Mouse (Mus musculus) hindbrain, embryonic 16.5 days (tissue): ENCODE data around the gene Nes. TPM values are rescaled to one million over a fixed set of nuclear protein-coding genes. Genes with fewer than 3 reads are reported as not detected.

Experiments used
- ATAC-seq: fragments of 200-750 bp; cut with Nextera tagmentation; 2 replicates; pipeline ENCODE4 v1.8.0; 2017; ENCODE audit warnings: moderate TSS enrichment, moderate library complexity
- H3K27ac ChIP-seq: fragments of 300-500 bp; sonication (generic); 2 replicates; pipeline ENCODE4 v1.5.1; 2014; ENCODE audit warnings: low read depth, mild to moderate bottlenecking, control low read depth, low read length, moderate library complexity
- H3K27me3 ChIP-seq: fragments of 300-500 bp; sonication (generic); replicated peaks from 2 replicates; pipeline ENCODE4 v1.6.1; 2014; ENCODE audit warnings: low read length; ENCODE audit not compliant: control insufficient read depth, insufficient read depth
- H3K36me3 ChIP-seq: fragments of 300-500 bp; sonication (generic); 2 replicates; pipeline ENCODE4 v1.6.1; 2014; ENCODE audit warnings: mild to moderate bottlenecking, low read length, moderate library complexity, mixed read lengths; ENCODE audit not compliant: control insufficient read depth, insufficient read depth
- H3K4me1 ChIP-seq: fragments of 300-500 bp; sonication (generic); 2 replicates; pipeline ENCODE4 v1.6.1; 2014; ENCODE audit warnings: low read depth, low read length; ENCODE audit not compliant: control insufficient read depth, insufficient read depth
- H3K4me2 ChIP-seq: fragments of 300-500 bp; sonication (generic); 2 replicates; pipeline ENCODE4 v1.6.1; 2014; ENCODE audit warnings: mild to moderate bottlenecking, low read length, control low read depth, moderate library complexity
- H3K4me3 ChIP-seq: fragments of 300-500 bp; sonication (generic); 2 replicates; pipeline ENCODE4 v1.5.1; 2014; ENCODE audit warnings: mild to moderate bottlenecking, low read length, control low read depth, moderate library complexity
- H3K9ac ChIP-seq: fragments of 300-500 bp; sonication (generic); 2 replicates; pipeline ENCODE4 v1.6.1; 2014; ENCODE audit warnings: low read depth, mild to moderate bottlenecking, control low read depth, low read length, moderate library complexity
- H3K9me3 ChIP-seq: fragments of 300-500 bp; sonication (generic); 2 replicates; pipeline ENCODE4 v1.6.1; 2014; ENCODE audit warnings: mild to moderate bottlenecking, low read length, moderate library complexity; ENCODE audit not compliant: control insufficient read depth
- WGBS: fragments of 180-500 bp; shearing (Covaris S2); extraction: QIAGEN DNeasy Blood & Tissue Kit; methylation state at CpG from one replicate; pipeline ENCODE4 v1.1.7; 2014; 5-methylcytosine and 5-hydroxymethylcytosine counted together
- polyA plus RNA-seq: library from polyadenylated mRNA; unstranded; fragments of >200 nt; fragmentation: Nextera tagmentation; extraction: Ambion mirVana; gene quantifications from 2 replicates; pipeline ENCODE4 v1.2.1, GENCODE M21; 2015

Gene Nes
- polyA plus RNA-seq, 1 experiment from 2014 or later: 15.6 TPM

GRCm38 (mm10) chr3:87996971-87997614 is 26.2 kb downstream of the Nes start:
- Histone ChIP-seq H3K4me3 (peak overlapping the region; percentile 46), H3K4me1 (peaks cover 35% of the 10 kb centered on the region), H3K4me2 (peak overlapping the region; percentile 96), H3K9me3 (no peaks in the 10 kb centered on the region), H3K27ac (no peak overlapping the region), H3K27me3 (peaks cover 76% of the 10 kb centered on the region), H3K36me3 (0 out of 2 replicates have a peak, but pooled peaks cover 2% of the 10 kb centered on the region), H3K9ac (peak overlapping the region; percentile 62)
- WGBS: under 1% methylated on average over 49 of the region's 49 CpGs
- no peak for ATAC-seq

DNA sequence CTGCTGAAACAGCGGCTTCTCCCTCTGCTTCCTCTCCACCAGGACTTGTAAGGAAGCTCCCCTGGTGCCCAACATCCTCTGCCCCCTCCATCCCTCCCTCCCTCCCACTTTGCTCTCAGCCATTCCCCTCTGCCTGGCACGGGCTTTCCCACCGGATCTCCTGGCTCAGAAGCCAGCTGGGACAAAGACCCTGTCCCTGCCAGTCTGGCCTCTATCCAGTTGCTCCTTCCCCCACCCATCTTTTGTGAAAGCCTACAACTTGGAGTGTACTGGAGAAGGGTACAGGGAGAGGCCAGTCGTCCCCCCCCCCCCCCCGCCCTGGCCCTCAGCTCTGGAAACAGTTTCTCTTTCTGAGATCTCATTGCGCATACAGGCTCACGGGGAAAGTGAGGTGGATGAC is 27.9 kb downstream of the Nes start:
- peaks cover 83% of the 10 kb centered on the region for H3K27me3 ChIP-seq
- ATAC-seq: peak; percentile 79
- no peaks in the 10 kb centered on the region for H3K9me3 ChIP-seq
- peak overlapping the region; percentile 57 for H3K4me3 ChIP-seq
- WGBS: 3% methylated on average over 7 of the region's 7 CpGs
- H3K27ac ChIP-seq: no peak overlapping the region
- H3K4me2 ChIP-seq: peak overlapping the region; percentile 96
- 0 out of 2 replicates have a peak, but pooled peaks cover 2% of the 10 kb centered on the region for H3K36me3 ChIP-seq
- peak overlapping the region; percentile 69; the same call in 1 of the 2 replicates for H3K9ac ChIP-seq
- peaks cover 42% of the 10 kb centered on the region for H3K4me1 ChIP-seq

DNA sequence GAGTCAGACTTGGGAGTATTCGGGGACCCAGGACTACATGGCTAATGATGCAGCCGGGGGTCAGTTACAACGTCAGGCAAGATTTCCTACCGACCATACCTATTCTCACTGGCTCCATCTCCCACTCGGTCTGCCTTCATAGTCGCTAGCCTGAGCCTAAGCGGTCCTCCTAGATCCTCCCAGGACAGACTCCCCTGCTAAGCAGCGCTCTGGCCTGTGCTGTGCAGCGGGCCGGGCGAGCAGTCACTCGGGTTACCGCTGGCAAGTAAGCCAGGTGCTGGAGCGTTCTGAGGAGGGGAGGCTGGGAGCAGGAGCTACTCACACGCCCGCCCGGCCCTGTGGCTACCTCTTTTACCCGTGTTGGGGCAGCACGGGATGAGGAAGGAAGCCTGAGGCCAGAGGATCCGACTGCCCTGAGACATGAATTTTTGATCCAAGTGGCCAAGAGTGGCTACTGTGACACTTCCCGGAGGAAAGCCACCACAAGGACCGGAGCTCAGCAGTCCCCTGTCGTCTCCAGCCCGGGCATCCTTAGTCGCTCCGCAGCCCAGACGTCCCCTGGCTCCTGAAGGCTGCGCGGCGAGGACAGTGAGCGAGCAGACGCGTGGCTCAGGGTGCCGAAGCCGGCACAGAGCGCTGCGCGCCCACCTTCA is 28.5 kb downstream of the Nes start:
- H3K36me3 ChIP-seq: 0 out of 2 replicates have a peak, but pooled peaks cover 2% of the 10 kb centered on the region
- peaks cover 77% of the 10 kb centered on the region for H3K27me3 ChIP-seq
- peak overlapping the region; percentile 57 for H3K4me3 ChIP-seq
- H3K27ac ChIP-seq: peak overlapping the region; percentile 77
- peak overlapping the region; percentile 96 for H3K4me2 ChIP-seq
- under 1% methylated on average over 37 of the region's 38 CpGs for WGBS
- no peaks in the 10 kb centered on the region for H3K9me3 ChIP-seq
- ATAC-seq: no peak
- H3K4me1 ChIP-seq: peaks cover 42% of the 10 kb centered on the region
- H3K9ac ChIP-seq: peak overlapping the region; percentile 69

GRCm38 (mm10) chr3:88000181-88000580 is 29.3 kb downstream of the Nes start, which contains the start of gene Bcan:
Gene Bcan (minus strand): TSS chr3:88000230.
- Histone ChIP-seq H3K4me3 (peak within 1 kb of the TSS; percentile 57), H3K4me1 (peaks cover 42% of the 10 kb centered on the region), H3K9me3 (no peaks in the 10 kb centered on the region), H3K4me2 (peak within 1 kb of the TSS; percentile 96), H3K27me3 (peaks cover 69% of the 10 kb centered on the region), H3K36me3 (no peaks in the 10 kb centered on the region), H3K27ac (peak within 1 kb of the TSS; percentile 77), H3K9ac (peak within 1 kb of the TSS; percentile 69)
- 0% methylated on average over 39 of the region's 39 CpGs for WGBS
- peak; percentile 53 for ATAC-seq

GRCm38 (mm10) chr3:88000816-88001595 is 30.1 kb downstream of the Nes start:
- WGBS: 17% methylated on average over 11 of the region's 11 CpGs
- H3K4me1 ChIP-seq: peaks cover 42% of the 10 kb centered on the region
- H3K9me3 ChIP-seq: no peaks in the 10 kb centered on the region
- no peak for ATAC-seq
- peak overlapping the region; percentile 74; the same call in 1 of the 2 replicates for H3K27ac ChIP-seq
- peak overlapping the region; percentile 57 for H3K4me3 ChIP-seq
- peak overlapping the region; percentile 96 for H3K4me2 ChIP-seq
- H3K9ac ChIP-seq: no peak overlapping the region
- H3K27me3 ChIP-seq: peaks cover 61% of the 10 kb centered on the region
- no peaks in the 10 kb centered on the region for H3K36me3 ChIP-seq

DNA sequence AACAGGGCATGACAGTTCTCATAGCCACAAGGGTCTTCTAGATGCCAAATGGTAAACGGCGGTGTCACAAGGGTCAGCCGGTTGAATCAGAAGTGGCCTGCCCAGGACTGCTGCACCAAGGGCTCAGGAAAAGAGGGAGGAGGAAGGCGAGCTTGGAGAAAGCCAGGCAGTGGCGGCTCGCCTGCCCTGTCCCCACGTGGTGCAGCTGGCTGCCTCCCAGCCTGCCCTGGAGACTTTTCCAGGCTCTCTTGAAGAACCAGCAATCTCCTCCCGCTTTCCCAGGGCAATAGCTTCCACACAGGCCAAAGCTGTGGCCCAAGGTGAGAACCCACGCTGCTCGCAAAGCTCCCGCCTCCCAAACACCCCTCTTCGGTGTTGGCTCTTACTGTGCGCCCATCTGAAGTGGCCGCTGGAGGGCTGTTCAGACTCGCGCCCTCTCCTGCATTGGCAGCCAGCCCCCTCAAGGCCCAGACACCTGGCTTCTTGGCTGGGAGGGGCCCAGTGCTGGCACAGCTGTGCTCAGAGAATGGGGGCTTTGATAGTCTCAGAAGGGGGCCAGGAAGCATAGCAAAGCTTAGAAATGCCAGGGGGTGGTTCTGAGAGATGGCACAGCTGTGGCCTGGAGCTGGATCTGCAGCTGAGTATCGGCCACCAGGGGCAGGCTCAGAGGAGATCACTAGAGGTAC is 31.6 kb downstream of the Nes start:
- Histone ChIP-seq H3K9ac (peak overlapping the region; percentile 38), H3K9me3 (no peaks in the 10 kb centered on the region), H3K4me3 (no peak overlapping the region), H3K27me3 (peaks cover 47% of the 10 kb centered on the region), H3K4me2 (peak overlapping the region; percentile 34), H3K4me1 (peaks cover 29% of the 10 kb centered on the region), H3K27ac (peak overlapping the region; percentile 55), H3K36me3 (no peaks in the 10 kb centered on the region)
- ATAC-seq: peak; percentile 64
- 1% methylated on average over 17 of the region's 17 CpGs for WGBS

DNA sequence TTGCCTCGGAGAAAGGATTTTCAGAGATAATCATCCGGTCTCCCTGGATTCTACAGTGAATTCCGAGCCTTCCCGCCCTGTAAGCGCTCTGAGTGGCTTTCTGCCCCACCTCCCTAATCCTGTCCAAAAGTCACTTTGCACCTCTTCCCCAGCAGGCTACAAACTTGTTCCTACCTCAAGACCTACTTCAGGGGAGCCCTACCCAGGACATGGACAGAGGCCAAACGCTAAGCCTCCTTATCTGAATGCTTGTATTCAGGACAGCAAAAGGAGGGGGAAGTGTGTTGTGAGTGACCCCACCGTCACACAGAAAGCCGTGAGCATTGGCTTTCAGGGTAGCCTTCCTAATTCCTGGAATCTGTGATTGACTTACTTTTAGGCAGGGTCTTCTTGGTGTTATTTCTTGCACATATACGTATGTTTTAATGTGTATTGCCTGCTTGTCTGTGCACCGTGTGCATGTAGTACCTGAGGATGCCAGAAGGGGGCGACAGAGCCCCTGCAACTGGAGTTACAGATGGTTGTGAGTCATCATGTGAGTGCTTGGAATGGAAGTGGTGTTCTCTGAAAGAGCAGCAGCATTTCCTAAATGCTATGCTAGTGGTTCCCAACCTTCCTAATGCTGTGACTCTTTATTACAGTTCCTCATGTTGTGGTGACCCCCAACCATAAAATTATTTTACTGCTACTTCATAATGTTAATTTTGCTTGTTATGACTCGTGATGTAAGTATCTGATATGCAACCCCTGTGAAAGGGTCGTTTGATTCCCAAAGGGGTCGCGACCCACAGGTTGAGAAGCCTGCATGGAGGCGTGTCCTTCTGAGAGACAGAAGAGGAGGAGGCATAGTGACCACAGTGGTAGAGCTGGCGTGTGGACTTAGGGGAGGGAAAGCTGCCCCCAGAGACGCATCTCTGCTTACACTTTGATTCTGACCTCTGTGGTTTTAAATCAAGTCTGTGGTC is 35.2 kb downstream of the Nes start:
- peaks cover 9% of the 10 kb centered on the region for H3K4me1 ChIP-seq
- H3K9me3 ChIP-seq: no peaks in the 10 kb centered on the region
- H3K27me3 ChIP-seq: peaks cover 13% of the 10 kb centered on the region
- no peak overlapping the region for H3K4me2 ChIP-seq
- 81% methylated on average over 18 of the region's 18 CpGs for WGBS
- ATAC-seq: no peak
- no peak overlapping the region for H3K4me3 ChIP-seq
- no peak overlapping the region for H3K27ac ChIP-seq
- H3K9ac ChIP-seq: no peak overlapping the region
- H3K36me3 ChIP-seq: no peaks in the 10 kb centered on the region

DNA sequence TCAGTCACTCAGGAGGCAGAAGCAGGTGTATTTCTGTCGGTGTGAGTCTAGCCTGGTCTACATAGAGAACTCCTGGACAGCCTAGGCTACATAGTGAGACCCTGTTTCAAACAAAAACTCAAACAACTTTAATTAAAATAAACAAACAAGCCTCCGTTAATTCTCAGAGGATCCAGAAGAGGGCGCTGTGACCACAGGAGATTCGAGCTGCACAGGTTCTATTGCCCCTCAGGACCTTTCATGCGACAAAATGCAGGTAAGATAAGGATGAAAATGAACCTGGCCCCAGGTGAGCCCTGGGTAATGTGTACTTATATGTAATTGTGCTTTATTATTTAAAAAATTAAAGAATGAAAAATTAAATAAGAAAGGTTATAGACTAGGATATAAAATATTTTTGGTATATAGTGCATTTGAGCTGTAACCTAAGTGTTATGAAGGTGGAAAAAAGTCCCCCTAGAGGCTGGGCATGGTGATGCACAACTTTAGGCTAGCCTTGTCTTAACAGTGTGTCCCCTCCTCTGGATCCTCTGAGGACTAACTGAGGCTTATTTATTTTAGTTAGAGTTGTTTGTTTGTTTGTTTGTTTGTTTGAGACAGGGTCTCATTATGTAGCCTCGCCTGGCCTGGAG is 39.9 kb downstream of the Nes start:
- Histone ChIP-seq H3K4me2 (no peak overlapping the region), H3K27ac (no peak overlapping the region), H3K9ac (no peak overlapping the region), H3K27me3 (no peaks in the 10 kb centered on the region), H3K9me3 (no peaks in the 10 kb centered on the region), H3K36me3 (no peaks in the 10 kb centered on the region), H3K4me3 (no peak overlapping the region), H3K4me1 (no peaks in the 10 kb centered on the region)
- 10% methylated on average over 6 of the region's 6 CpGs for WGBS
- no peak for ATAC-seq
